In the genomic region with DNA sequence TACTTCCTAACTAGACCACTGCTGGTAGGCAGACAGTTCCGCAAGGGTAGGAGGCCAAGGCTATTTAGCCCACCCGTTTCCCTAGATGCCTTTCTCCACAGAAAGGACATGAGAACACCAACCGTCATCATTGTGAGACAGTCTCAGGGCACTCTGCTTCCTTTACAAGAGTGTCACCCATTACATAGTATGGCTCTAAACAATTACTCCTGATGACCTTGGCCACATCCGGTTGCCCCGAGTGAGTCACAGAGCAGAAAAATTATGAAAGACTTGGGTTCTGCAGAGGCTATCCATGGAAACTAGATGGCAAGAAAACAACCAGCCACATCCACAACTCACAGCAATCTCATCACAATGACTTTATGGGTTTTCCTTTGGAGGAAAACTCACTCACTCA, we compare ENCODE assay signal across 16 mouse cellular contexts.
"Had no signal": no experiment of that assay in that cellular context is flagged by ENCODE, and none has a peak within 500 bp of the region (broad histone marks: within the 10 kb centered on the region; RNA-seq: fewer than 3 reads in every experiment).

No protein-coding gene starts in this region.

- H3K9ac ChIP-seq: liver, postnatal 0 days; lung, embryonic 15.5 days; midbrain, embryonic 13.5 days; midbrain, embryonic 15.5 days; neural tube, embryonic 12.5 days had no signal

- ATAC-seq: liver, postnatal 0 days; lung, postnatal 0 days; midbrain, embryonic 13.5 days; midbrain, embryonic 15.5 days had no signal

- DNase-seq: liver, postnatal 0 days; lung, adult 2 months; lung, postnatal 14 days; lung, postnatal 36 days; right cerebral cortex, postnatal 14 days; thymus, adult 18-20 months; thymus, postnatal 14 days; thymus, postnatal 36 days had no signal

- H3K27ac ChIP-seq: lung, embryonic 15.5 days; macrophage; midbrain, embryonic 13.5 days; midbrain, embryonic 15.5 days; neural tube, embryonic 12.5 days had no signal

- H3K4me2 ChIP-seq: lung, embryonic 15.5 days; midbrain, embryonic 11.5 days; midbrain, embryonic 13.5 days; midbrain, embryonic 15.5 days; neural tube, embryonic 12.5 days had no signal

- H3K4me3 ChIP-seq: lung, embryonic 15.5 days; megakaryocyte, embryonic 14.5 days; midbrain, embryonic 13.5 days; midbrain, embryonic 15.5 days; neural tube, embryonic 12.5 days had no signal

- H3K27me3 ChIP-seq: lung, embryonic 15.5 days; midbrain, embryonic 13.5 days; midbrain, embryonic 15.5 days; neural tube, embryonic 12.5 days had no signal

- H3K9me3 ChIP-seq: lung, embryonic 15.5 days; megakaryocyte, embryonic 14.5 days; midbrain, embryonic 13.5 days; midbrain, embryonic 15.5 days; neural tube, embryonic 12.5 days had no signal

- H3K36me3 ChIP-seq: lung, embryonic 15.5 days; midbrain, embryonic 13.5 days; midbrain, embryonic 15.5 days; neural tube, embryonic 12.5 days had no signal
